Mouse (Mus musculus) forebrain, embryonic 14.5 days (tissue): ENCODE measurements around the gene Myo10. TPM values are rescaled to one million over a fixed set of nuclear protein-coding genes. Genes with fewer than 3 reads are reported as not detected.

Source experiments
- ATAC-seq: fragments of 200-750 bp; cut with Nextera tagmentation; 2 replicates; pipeline ENCODE4 v1.8.0; 2017; ENCODE audit warnings: mild to moderate bottlenecking, moderate library complexity
- DNase-seq: peaks from one replicate; pipeline ENCODE4 v3.0.0-alpha.2; 2015; ENCODE audit warnings: low spot score
- H3K27ac ChIP-seq: fragments of 300-500 bp; sonication (generic); 2 replicates; pipeline ENCODE4 v1.5.1; 2014; ENCODE audit warnings: low read depth, mild to moderate bottlenecking, control low read depth, low read length, moderate library complexity
- H3K27me3 ChIP-seq: fragments of 300-500 bp; sonication (generic); replicated peaks from 2 replicates; pipeline ENCODE4 v1.6.1; 2014; ENCODE audit warnings: low read length, control low read depth, mixed read lengths; ENCODE audit not compliant: control insufficient read depth, insufficient read depth
- H3K36me3 ChIP-seq: fragments of 300-500 bp; sonication (generic); 2 replicates; pipeline ENCODE4 v1.6.1; 2014; ENCODE audit warnings: low read length, control low read depth; ENCODE audit not compliant: control insufficient read depth, insufficient read depth
- H3K4me1 ChIP-seq: fragments of 300-500 bp; sonication (generic); 2 replicates; pipeline ENCODE4 v1.6.1; 2014; ENCODE audit warnings: antibody characterized with exemption, low read length, control low read depth; ENCODE audit not compliant: control insufficient read depth, insufficient read depth
- H3K4me2 ChIP-seq: fragments of 300-500 bp; sonication (generic); 2 replicates; pipeline ENCODE4 v1.6.1; 2014; ENCODE audit warnings: mild to moderate bottlenecking, control low read depth, low read length
- H3K4me3 ChIP-seq: fragments of 300-500 bp; sonication (generic); 2 replicates; pipeline ENCODE4 v1.5.1; 2014; ENCODE audit warnings: low read depth, low read length, control low read depth
- H3K9ac ChIP-seq: fragments of 300-500 bp; sonication (generic); 2 replicates; pipeline ENCODE4 v1.6.1; 2014; ENCODE audit warnings: mild to moderate bottlenecking, low read length, control low read depth, moderate library complexity
- H3K9me3 ChIP-seq: fragments of 300-500 bp; sonication (generic); replicated peaks from 2 replicates; pipeline ENCODE4 v1.6.1; 2016; ENCODE audit warnings: low read length, control low read depth, mixed read lengths; ENCODE audit not compliant: control insufficient read depth
- WGBS: fragments of 180-500 bp; shearing (Covaris S2); extraction: QIAGEN DNeasy Blood & Tissue Kit; methylation state at CpG from one replicate; pipeline ENCODE4 v1.1.7; 2014; 5-methylcytosine and 5-hydroxymethylcytosine counted together
- polyA plus RNA-seq: library from polyadenylated mRNA; unstranded; fragments of >200 nt; fragmentation: Nextera tagmentation; extraction: Ambion mirVana; gene quantifications from 2 replicates; pipeline ENCODE4 v1.2.1, GENCODE M21; 2014

The Myo10 gene
- polyA plus RNA-seq, 1 experiment from 2014 or later: 36.2 TPM

DNA sequence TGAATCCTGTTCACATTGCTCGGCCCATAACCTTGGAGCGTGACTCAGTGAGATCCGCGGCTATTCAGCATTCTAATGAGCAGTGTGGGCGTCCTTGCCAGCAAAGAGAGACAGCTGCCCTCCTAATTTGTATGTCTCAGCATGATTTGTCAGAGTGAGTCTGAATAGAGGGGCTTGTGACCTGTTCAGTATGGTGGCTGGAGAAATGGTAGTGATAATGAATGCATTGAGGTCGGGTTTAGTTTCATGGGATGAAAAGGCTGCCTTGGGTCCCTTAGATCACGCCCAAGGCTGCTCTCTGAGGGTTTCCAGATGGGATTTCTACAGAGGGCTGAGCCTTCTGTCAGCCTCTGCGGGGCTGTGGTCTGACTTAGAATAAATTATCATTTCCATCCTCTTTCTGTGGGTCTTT lies 139.5 kb downstream of the Myo10 start:
- WGBS: 4% methylated on average over 8 of the region's 8 CpGs
- peak overlapping the region; percentile 43 for H3K9ac ChIP-seq
- H3K9me3 ChIP-seq: no peaks in the 10 kb centered on the region
- H3K27ac ChIP-seq: peak overlapping the region; percentile 94
- no peaks in the 10 kb centered on the region for H3K36me3 ChIP-seq
- peak overlapping the region; percentile 45 for H3K4me2 ChIP-seq
- DNase-seq (peak; percentile 94), ATAC-seq (peak; percentile 81)
- H3K4me3 ChIP-seq: peak overlapping the region; percentile 5; the same call in 1 of the 2 replicates
- H3K27me3 ChIP-seq: no peaks in the 10 kb centered on the region
- H3K4me1 ChIP-seq: peaks cover 74% of the 10 kb centered on the region

DNA sequence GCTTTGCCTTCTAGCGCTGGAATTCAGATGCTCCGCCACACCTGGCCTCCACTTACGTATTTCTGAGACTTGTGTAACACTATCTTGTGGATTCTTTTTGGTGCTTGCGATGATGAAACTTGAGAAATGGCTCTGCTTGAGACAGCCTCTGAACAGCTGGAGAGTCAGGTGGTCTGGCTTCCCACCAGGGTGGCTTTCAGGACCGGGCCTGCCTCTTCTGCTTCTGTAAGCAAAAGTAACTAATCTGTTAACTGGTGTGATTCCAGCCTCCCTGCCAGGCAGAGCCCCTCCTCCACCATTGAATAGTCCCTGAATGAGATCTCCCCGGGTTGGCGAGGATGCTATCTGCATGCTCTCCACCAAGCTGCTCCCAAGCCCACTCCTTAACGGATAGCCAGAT lies 140.0 kb downstream of the Myo10 start:
- Histone ChIP-seq H3K36me3 (no peaks in the 10 kb centered on the region), H3K27me3 (no peaks in the 10 kb centered on the region), H3K4me2 (peak overlapping the region; percentile 45), H3K9me3 (no peaks in the 10 kb centered on the region), H3K4me1 (peaks cover 74% of the 10 kb centered on the region), H3K27ac (peak overlapping the region; percentile 94), H3K4me3 (0 out of 2 replicates have a peak overlapping the region, but pooled peaks have one; percentile 9), H3K9ac (peak overlapping the region; percentile 43)
- peak; percentile 63 for ATAC-seq
- WGBS: 4% methylated on average over 8 of the region's 8 CpGs
- DNase-seq: peak; percentile 90

DNA sequence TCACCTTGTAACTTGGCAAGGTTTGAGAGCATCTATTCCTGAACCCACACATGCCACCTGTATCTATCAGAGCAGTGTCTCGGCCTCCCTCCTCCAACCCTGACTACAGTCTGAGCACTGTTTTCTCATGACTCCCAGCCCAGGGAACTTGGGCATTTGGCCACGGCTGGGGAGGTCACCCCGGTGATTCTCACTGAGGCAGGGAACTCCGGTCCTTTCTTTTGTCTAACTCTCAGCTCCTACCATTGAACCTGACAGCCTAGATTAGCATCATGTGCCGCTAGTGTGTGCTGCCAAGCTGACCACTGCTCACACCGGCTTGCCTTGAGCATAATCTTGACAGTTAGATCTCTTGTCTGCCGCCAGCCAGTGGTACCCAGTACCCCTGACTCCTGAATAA lies 140.8 kb downstream of the Myo10 start:
- ATAC-seq: no peak
- no peaks in the 10 kb centered on the region for H3K27me3 ChIP-seq
- DNase-seq: no peak
- 10% methylated on average over 7 of the region's 7 CpGs for WGBS
- H3K9me3 ChIP-seq: no peaks in the 10 kb centered on the region
- peak overlapping the region; percentile 35 for H3K9ac ChIP-seq
- no peaks in the 10 kb centered on the region for H3K36me3 ChIP-seq
- H3K4me2 ChIP-seq: peak overlapping the region; percentile 45
- peak overlapping the region; percentile 94 for H3K27ac ChIP-seq
- peaks cover 73% of the 10 kb centered on the region for H3K4me1 ChIP-seq
- no peak overlapping the region for H3K4me3 ChIP-seq

DNA sequence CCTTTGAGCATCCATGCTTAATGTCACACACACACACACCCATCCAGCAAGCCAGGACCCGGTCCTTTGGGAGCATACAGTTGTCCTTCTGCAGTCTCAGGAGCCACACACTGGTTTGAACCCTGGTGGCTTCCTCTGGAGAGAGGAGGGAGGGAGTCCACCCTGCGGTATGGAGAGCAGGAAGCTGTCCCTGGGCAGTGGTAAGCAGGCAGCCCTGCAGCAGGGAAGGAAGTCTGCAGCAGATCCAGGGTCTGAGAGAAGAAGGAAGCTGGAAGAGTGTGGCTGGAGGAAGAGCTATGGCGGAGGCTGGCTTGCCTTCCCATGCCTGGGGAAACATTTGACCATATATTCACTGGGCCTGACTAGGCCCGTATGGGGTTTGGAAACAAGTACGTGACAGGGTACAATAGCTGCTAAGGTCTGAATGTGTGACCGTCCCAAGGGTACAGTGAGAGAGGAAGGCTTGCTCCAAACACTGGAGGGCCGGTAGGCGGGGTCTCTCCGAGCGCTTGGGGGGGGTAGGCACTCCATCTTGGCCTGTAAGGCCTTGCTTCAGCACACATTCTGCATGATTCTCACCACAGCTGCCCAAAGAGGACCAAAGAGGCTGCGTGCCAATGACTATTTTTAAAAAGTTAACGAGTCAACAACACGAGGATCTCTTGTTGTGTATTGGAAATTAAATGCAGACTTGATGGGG lies 142.5 kb downstream of the Myo10 start:
- Histone ChIP-seq H3K4me3 (no peak overlapping the region), H3K4me1 (peaks cover 63% of the 10 kb centered on the region), H3K4me2 (peak overlapping the region; percentile 20; the same call in 1 of the 2 replicates), H3K9ac (peak overlapping the region; percentile 22; the same call in 1 of the 2 replicates), H3K9me3 (no peaks in the 10 kb centered on the region), H3K27ac (peak overlapping the region; percentile 36; the same call in 1 of the 2 replicates), H3K36me3 (no peaks in the 10 kb centered on the region), H3K27me3 (no peaks in the 10 kb centered on the region)
- DNase-seq (no peak), ATAC-seq (no peak)
- WGBS: 49% methylated on average over 13 of the region's 13 CpGs

DNA sequence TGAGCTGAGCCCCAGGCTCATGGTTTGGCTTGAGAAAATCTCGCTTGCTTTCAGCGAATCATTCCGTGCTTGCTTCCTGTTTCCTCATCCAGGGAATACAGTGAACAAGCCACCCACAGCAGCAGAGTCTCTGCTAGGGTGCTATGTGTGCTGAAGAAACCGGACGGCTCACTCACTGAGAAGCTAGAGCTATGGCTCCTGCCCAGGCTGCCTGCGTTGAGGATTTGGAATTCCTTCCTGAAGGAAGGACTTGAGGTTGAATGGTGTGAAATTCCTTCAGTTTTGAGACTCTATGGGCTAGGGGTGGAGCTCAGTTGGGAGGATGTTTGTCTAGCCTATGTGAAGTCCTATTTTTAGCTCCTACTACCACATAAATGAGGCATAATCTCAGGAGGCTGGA lies 145.5 kb downstream of the Myo10 start:
- WGBS: 64% methylated on average over 6 of the region's 6 CpGs
- Histone ChIP-seq H3K4me2 (no peak overlapping the region), H3K4me1 (peaks cover 36% of the 10 kb centered on the region), H3K9ac (no peak overlapping the region), H3K36me3 (no peaks in the 10 kb centered on the region), H3K4me3 (no peak overlapping the region), H3K27me3 (no peaks in the 10 kb centered on the region), H3K27ac (no peak overlapping the region), H3K9me3 (no peaks in the 10 kb centered on the region)
- DNase-seq (no peak), ATAC-seq (no peak)

DNA sequence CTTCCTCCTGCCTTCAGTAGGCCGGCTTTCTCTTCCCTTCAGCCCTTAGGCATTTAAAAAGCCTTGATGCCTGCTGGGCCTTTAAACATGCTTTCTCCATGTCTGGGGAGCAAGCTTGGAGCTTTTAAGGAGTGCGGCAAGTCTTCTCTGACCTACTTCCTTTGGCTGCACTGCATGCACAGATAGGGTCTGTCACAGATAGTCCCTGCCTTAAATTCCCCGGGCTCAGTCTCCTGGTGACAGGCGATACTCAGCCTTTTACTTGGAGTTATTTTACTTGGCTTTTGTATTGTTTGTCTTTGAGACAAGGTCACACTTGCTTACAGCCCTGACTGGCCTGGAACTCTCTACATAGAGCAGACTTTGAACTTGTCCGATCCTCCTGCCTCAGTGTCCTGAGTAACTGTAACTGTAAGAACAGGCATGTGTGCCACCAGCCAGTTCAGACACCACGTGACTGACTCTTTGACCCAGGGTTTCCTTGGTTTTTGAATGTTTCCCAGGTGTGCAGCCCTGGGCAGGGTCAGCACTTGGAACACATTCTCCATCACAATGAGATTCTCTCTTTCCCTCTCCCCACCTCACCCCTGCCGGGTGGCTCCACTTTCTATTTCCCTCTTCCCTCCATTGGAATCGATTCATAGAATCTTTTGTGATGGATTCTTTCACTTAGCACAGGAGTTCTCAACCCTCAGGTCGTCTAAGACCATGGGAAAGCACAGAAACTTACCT lies 147.4 kb downstream of the Myo10 start:
- H3K4me3 ChIP-seq: no peak overlapping the region
- H3K27me3 ChIP-seq: no peaks in the 10 kb centered on the region
- H3K4me2 ChIP-seq: no peak overlapping the region
- ATAC-seq (no peak), DNase-seq (no peak)
- H3K27ac ChIP-seq: no peak overlapping the region
- WGBS: 53% methylated on average over 9 of the region's 9 CpGs
- H3K36me3 ChIP-seq: no peaks in the 10 kb centered on the region
- H3K9me3 ChIP-seq: no peaks in the 10 kb centered on the region
- peaks cover 31% of the 10 kb centered on the region for H3K4me1 ChIP-seq
- H3K9ac ChIP-seq: no peak overlapping the region

DNA sequence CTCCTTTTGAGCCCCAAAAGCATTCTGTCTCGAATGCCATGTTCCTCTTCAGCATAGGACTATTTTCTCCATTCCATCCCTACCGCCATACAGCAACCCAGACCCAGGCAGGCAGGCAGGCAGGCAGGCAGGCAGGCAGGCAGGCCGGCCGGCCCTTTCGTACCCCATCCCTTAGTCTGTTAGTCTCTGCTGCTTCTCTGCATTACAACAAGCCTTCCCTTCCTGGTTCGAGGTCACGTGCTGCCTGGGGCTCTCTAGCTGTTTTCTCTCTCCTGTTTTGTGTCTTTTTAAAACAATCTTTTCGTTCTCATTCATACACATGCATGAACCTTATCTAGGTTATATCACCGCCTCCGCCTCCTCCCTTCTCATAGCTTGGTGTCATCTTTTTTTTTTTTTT lies 149.5 kb downstream of the Myo10 start:
- no peaks in the 10 kb centered on the region for H3K9me3 ChIP-seq
- no peaks in the 10 kb centered on the region for H3K27me3 ChIP-seq
- H3K9ac ChIP-seq: no peak overlapping the region
- H3K27ac ChIP-seq: no peak overlapping the region
- H3K4me1 ChIP-seq: peaks cover 37% of the 10 kb centered on the region
- no peak overlapping the region for H3K4me3 ChIP-seq
- ATAC-seq (no peak), DNase-seq (no peak)
- no peak overlapping the region for H3K4me2 ChIP-seq
- WGBS: 81% methylated on average over 10 of the region's 10 CpGs
- H3K36me3 ChIP-seq: peaks cover under 1% of the 10 kb centered on the region; the same call in 1 of the 2 replicates

DNA sequence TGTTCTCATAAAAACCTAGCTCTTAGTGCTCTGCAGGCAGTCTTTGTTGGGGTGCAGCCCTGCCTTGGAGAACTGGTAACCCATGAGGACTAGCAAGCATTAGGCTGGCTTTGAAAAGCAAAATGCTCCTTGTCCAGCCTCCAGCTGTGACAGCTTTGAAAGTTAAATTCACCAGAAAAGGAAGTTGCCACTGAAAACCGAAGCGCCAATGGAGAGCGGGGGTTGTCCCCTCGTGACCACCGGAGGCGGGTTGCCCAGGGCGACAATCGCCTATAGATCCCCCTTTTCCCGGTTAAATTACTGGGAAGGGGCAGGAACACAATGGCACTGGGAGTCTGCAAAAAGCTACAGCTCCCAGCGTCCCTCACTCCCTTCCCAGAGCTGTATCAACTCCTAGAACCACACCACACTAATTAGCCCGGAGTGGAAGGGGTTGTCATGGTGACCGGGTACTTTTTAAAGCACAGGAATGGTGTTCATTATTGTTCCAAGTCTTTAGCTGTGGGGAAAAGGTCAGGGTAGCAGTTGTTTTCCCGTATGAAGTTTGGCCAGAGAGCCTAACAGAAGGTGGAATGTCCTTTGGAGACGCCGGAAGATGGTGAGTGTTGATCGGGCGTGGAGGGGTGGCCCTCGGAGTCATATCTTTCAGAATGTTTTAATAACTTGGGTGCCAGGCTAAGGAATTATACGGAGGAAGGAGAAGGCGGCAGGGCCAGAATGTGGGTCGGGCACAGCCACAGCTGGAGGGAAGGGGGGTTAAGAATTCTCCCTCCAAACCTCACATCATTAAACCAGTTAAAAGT lies 151.6 kb downstream of the Myo10 start:
- under 1% methylated on average over 21 of the region's 21 CpGs for WGBS
- peak overlapping the region; percentile 59 for H3K9ac ChIP-seq

More for the DNA sequence above, 151.6 kb downstream of the Myo10 start:
- H3K27ac ChIP-seq: peak overlapping the region; percentile 90
- peak overlapping the region; percentile 59 for H3K4me2 ChIP-seq
- peaks cover 32% of the 10 kb centered on the region for H3K4me1 ChIP-seq
- peak overlapping the region; percentile 33 for H3K4me3 ChIP-seq
- ATAC-seq (peak; percentile 88), DNase-seq (peak; percentile 96)
- no peaks in the 10 kb centered on the region for H3K27me3 ChIP-seq
- H3K9me3 ChIP-seq: no peaks in the 10 kb centered on the region
- peaks cover 13% of the 10 kb centered on the region for H3K36me3 ChIP-seq
